Mouse (Mus musculus): ENCODE results near the gene Ptx4. TPM values are rescaled to one million over a fixed set of nuclear protein-coding genes. Genes with fewer than 3 reads are reported as not detected.

Ptx4 gene
- polyA plus RNA-seq, 1 experiment from 2014 or later, result not detected

- Histone ChIP-seq H3K4me2 (replicated peaks) (no peak overlapping the region), H3K27me3 (no peaks in the 10 kb centered on the region), H3K9me3 (no peaks in the 10 kb centered on the region), H3K4me3 (no peak overlapping the region), H3K36me3 (peaks cover 8% of the 10 kb centered on the region), H3K27ac (replicated peaks) (no peak overlapping the region), H3K9ac (replicated peaks) (no peak overlapping the region), H3K4me1 (no peaks in the 10 kb centered on the region)
- ATAC-seq (ENCODE audit: low FRiP score, low read depth), result no peak
- WGBS, result 72% methylated on average over 6 of the region's 6 CpGs
These were observed 45.6 kb downstream of the Ptx4 start for GRCm38 (mm10) chr17:25165970-25166671.

- 86% methylated on average over 2 of the region's 2 CpGs for WGBS
- H3K27ac ChIP-seq (replicated peaks), result no peak overlapping the region
These were observed 49.1 kb downstream of the Ptx4 start for GRCm38 (mm10) chr17:25169706-25170105.

GRCm38 (mm10) chr17:25172558-25172957, 52.0 kb downstream of the Ptx4 start:
- peaks cover 8% of the 10 kb centered on the region; the same call in 1 of the 2 replicates for H3K27me3 ChIP-seq
- no peak overlapping the region for H3K4me2 ChIP-seq (replicated peaks)
- H3K9ac ChIP-seq (replicated peaks), result no peak overlapping the region
- no peak overlapping the region for H3K4me3 ChIP-seq
- H3K9me3 ChIP-seq, result no peaks in the 10 kb centered on the region
- ATAC-seq (ENCODE audit: low FRiP score, low read depth), result no peak
- H3K27ac ChIP-seq (replicated peaks), result no peak overlapping the region
- WGBS, result 94% methylated on average over 3 of the region's 3 CpGs
- H3K36me3 ChIP-seq, result no peaks in the 10 kb centered on the region
- 0 out of 2 replicates have a peak, but pooled peaks cover 3% of the 10 kb centered on the region for H3K4me1 ChIP-seq

More at GRCm38 (mm10) chr17:25169706-25170105, 49.1 kb downstream of the Ptx4 start:
- Histone ChIP-seq H3K9me3 (no peaks in the 10 kb centered on the region), H3K36me3 (no peaks in the 10 kb centered on the region), H3K9ac (replicated peaks) (no peak overlapping the region), H3K4me3 (no peak overlapping the region), H3K27me3 (no peaks in the 10 kb centered on the region), H3K4me1 (no peaks in the 10 kb centered on the region), H3K4me2 (replicated peaks) (no peak overlapping the region)
- ATAC-seq (ENCODE audit: low FRiP score, low read depth), result no peak

Other genes with a start within 250 kb of the Ptx4 start
- 64.0 and 70.3 TPM in 2 replicates for gene Nubp2, start 234.4 kb upstream of the Ptx4 start, polyA plus RNA-seq (2016; fragmentation: Nextera tagmentation; extraction: Ambion mirVana)
- 52.8 and 52.9 TPM in 2 replicates for gene Spsb3, start 234.1 kb upstream of the Ptx4 start, polyA plus RNA-seq (2016; fragmentation: Nextera tagmentation; extraction: Ambion mirVana)
- 42.6 and 43.6 TPM in 2 replicates for gene Eme2, start 225.7 kb upstream of the Ptx4 start, polyA plus RNA-seq (2016; fragmentation: Nextera tagmentation; extraction: Ambion mirVana)
- gene Mrps34, start 225.6 kb upstream of the Ptx4 start, polyA plus RNA-seq (2016; fragmentation: Nextera tagmentation; extraction: Ambion mirVana), result 88.0 and 89.8 TPM in 2 replicates
- 43.2 and 54.2 TPM in 2 replicates for gene Nme3, start 224.3 kb upstream of the Ptx4 start, polyA plus RNA-seq (2016; fragmentation: Nextera tagmentation; extraction: Ambion mirVana)
- 78.7 and 80.0 TPM in 2 replicates for gene Mapk8ip3, start 183.8 kb upstream of the Ptx4 start, polyA plus RNA-seq (2016; fragmentation: Nextera tagmentation; extraction: Ambion mirVana)
- gene Jpt2, start 160.1 kb upstream of the Ptx4 start, polyA plus RNA-seq (2016; fragmentation: Nextera tagmentation; extraction: Ambion mirVana), result 279 and 292 TPM in 2 replicates
- 12.8 and 15.0 TPM in 2 replicates for gene Cramp1l, start 105.0 kb upstream of the Ptx4 start, polyA plus RNA-seq (2016; fragmentation: Nextera tagmentation; extraction: Ambion mirVana)
- gene Ift140, start 104.7 kb upstream of the Ptx4 start, polyA plus RNA-seq (2016; fragmentation: Nextera tagmentation; extraction: Ambion mirVana), result 28.4 and 28.6 TPM in 2 replicates
- 10.1 and 10.4 TPM in 2 replicates for gene Tmem204, start 37.2 kb upstream of the Ptx4 start, polyA plus RNA-seq (2016; fragmentation: Nextera tagmentation; extraction: Ambion mirVana)
- gene Telo2, start 4.8 kb upstream of the Ptx4 start, polyA plus RNA-seq (2016; fragmentation: Nextera tagmentation; extraction: Ambion mirVana), result 45.5 and 46.3 TPM in 2 replicates
- gene Clcn7, start 12.6 kb downstream of the Ptx4 start, polyA plus RNA-seq (2016; fragmentation: Nextera tagmentation; extraction: Ambion mirVana), result 26.8 and 28.7 TPM in 2 replicates
- not detected in 2 replicates for gene Ccdc154, start 41.7 kb downstream of the Ptx4 start, polyA plus RNA-seq (2016; fragmentation: Nextera tagmentation; extraction: Ambion mirVana)
- gene Gm38655, start 54.7 kb downstream of the Ptx4 start, polyA plus RNA-seq (2016; fragmentation: Nextera tagmentation; extraction: Ambion mirVana), result not detected in 2 replicates
- 33.4 and 33.6 TPM in 2 replicates for gene BC003965, start 63.8 kb downstream of the Ptx4 start, polyA plus RNA-seq (2016; fragmentation: Nextera tagmentation; extraction: Ambion mirVana)
- 10.0 and 10.9 TPM in 2 replicates for gene Unkl, start 67.6 kb downstream of the Ptx4 start, polyA plus RNA-seq (2016; fragmentation: Nextera tagmentation; extraction: Ambion mirVana)
- gene Gnptg, start 119.4 kb downstream of the Ptx4 start, polyA plus RNA-seq (2016; fragmentation: Nextera tagmentation; extraction: Ambion mirVana), result 66.8 and 68.4 TPM in 2 replicates
- 67.2 and 67.7 TPM in 2 replicates for gene Tsr3, start 119.4 kb downstream of the Ptx4 start, polyA plus RNA-seq (2016; fragmentation: Nextera tagmentation; extraction: Ambion mirVana)
- gene Baiap3, start 135.6 kb downstream of the Ptx4 start, polyA plus RNA-seq (2016; fragmentation: Nextera tagmentation; extraction: Ambion mirVana), result 4.2 and 4.6 TPM in 2 replicates
- gene Ube2i, start 153.9 kb downstream of the Ptx4 start, polyA plus RNA-seq (2016; fragmentation: Nextera tagmentation; extraction: Ambion mirVana), result 818 and 823 TPM in 2 replicates
- gene Prss34, start 177.6 kb downstream of the Ptx4 start, polyA plus RNA-seq (2016; fragmentation: Nextera tagmentation; extraction: Ambion mirVana), result not detected in 2 replicates
- not detected in 2 replicates for gene Prss28, start 187.9 kb downstream of the Ptx4 start, polyA plus RNA-seq (2016; fragmentation: Nextera tagmentation; extraction: Ambion mirVana)
- not detected in 2 replicates for gene Prss29, start 197.9 kb downstream of the Ptx4 start, polyA plus RNA-seq (2016; fragmentation: Nextera tagmentation; extraction: Ambion mirVana)
- gene Tpsab1, start 224.8 kb downstream of the Ptx4 start, polyA plus RNA-seq (2016; fragmentation: Nextera tagmentation; extraction: Ambion mirVana), result not detected in 2 replicates
- gene Tpsb2, start 245.5 kb downstream of the Ptx4 start, polyA plus RNA-seq (2016; fragmentation: Nextera tagmentation; extraction: Ambion mirVana), result not detected in 2 replicates
- 0.22 and 0.92 TPM in 2 replicates for gene Tpsg1, start 248.5 kb downstream of the Ptx4 start, polyA plus RNA-seq (2016; fragmentation: Nextera tagmentation; extraction: Ambion mirVana)